ENCODE assay signal across 20 mouse cellular contexts in the genomic region with DNA sequence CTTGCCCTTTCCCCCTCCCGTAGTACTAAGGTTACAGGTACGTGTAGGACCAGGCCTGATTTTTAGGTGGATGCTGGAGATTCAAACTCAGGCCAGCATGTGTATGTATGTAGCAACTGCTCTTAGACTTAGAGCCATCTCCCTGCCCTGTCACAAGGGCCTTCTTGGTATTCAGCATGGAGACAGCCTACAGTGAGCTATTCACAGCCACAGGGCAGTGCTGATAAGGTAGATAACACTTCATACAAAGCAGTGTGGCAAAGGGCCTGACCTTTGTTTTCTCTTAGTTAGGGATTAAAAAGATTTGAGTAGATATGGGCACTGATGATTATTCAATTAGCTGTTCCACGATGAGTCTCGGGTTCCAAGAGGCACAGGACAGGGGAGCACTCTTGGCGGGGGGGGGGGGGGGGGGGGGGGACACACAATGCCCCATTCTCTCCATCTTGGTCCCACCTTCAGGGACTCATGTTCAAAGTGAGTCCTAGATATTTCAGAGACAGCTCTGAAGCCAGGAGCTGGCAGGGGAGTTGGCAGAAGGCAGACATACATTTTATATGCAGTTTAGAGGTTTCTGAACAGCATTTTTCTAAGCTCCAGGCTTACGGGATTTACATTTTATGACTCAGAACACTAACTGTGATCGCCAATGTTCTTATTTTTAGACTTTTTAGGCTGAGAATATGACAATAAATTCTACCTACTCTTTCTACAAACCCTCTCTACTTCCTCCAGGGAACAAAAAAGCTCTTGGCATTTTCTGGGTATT. TPM values are rescaled to one million over a fixed set of nuclear protein-coding genes. Genes with fewer than 3 reads are reported as not detected.
DNase-seq lines count a peak whose midpoint lies in the region; ATAC-seq and TF ChIP-seq lines count a peak whose summit lies in the region.
"Had no signal": no experiment of that assay in that cellular context is flagged by ENCODE, and none has a peak within 500 bp of the region (broad histone marks: within the 10 kb centered on the region; RNA-seq: fewer than 3 reads in every experiment).

No protein-coding gene starts in this region.

- no peaks in the 10 kb centered on the region for H3K27me3 ChIP-seq in heart, embryonic 10.5 days (ENCODE audit: insufficient read depth, poor library complexity, severe bottlenecking)
- H3K27me3 ChIP-seq in liver, embryonic 12.5 days (replicated peaks) = no peaks in the 10 kb centered on the region
- H3K27me3 ChIP-seq: embryonic facial prominence, embryonic 12.5 days; heart, embryonic 13.5 days; hindbrain, embryonic 13.5 days had no signal

- WGBS in heart, embryonic 10.5 days = 56% methylated on average over 6 of the region's 7 CpGs
- WGBS in liver, embryonic 12.5 days (ENCODE audit: insufficient replicate concordance) = 63% methylated on average over 7 of the region's 7 CpGs

- intact Hi-C loops in left cerebral cortex, postnatal 14 days (cut with DNase I) = loop anchor here (2.0 kb wide), 1 partner anchor 85 kb away; no protein-coding TSS in a partner anchor

- TF ChIP-seq CTCF in cortical plate, adult 2 months (IDR thresholded peaks at IDR 0.05; ENCODE audit: extremely low read depth, insufficient read depth, low read length) = no peak

- H3K27ac ChIP-seq in heart, embryonic 10.5 days = 0 out of 2 replicates have a peak overlapping the region, but pooled peaks have one; percentile 19
- H3K27ac ChIP-seq in cortical plate, adult 2 months (ENCODE audit: insufficient read depth, low read length) = 0 out of 2 replicates have a peak overlapping the region, but pooled peaks have one; percentile 40
- H3K27ac ChIP-seq in liver, embryonic 12.5 days = no peak overlapping the region
- H3K27ac ChIP-seq: embryonic facial prominence, embryonic 12.5 days; gastrocnemius, adult 2 months; heart, embryonic 13.5 days; hindbrain, embryonic 13.5 days had no signal

- no peak overlapping the region for H3K4me2 ChIP-seq in liver, embryonic 12.5 days
- H3K4me2 ChIP-seq: embryonic facial prominence, embryonic 12.5 days; heart, embryonic 13.5 days; hindbrain, embryonic 13.5 days had no signal

- H3K4me3 ChIP-seq in heart, embryonic 10.5 days = no peak overlapping the region
- no peak overlapping the region for H3K4me3 ChIP-seq in cortical plate, adult 2 months (ENCODE audit: insufficient read depth, low read length)
- no peak overlapping the region for H3K4me3 ChIP-seq in liver, embryonic 12.5 days
- H3K4me3 ChIP-seq: embryonic facial prominence, embryonic 12.5 days; erythroblast, embryonic 14.5 days; gastrocnemius, adult 2 months; heart, embryonic 13.5 days; hindbrain, embryonic 13.5 days had no signal

- no peak for DNase-seq in heart, embryonic 10.5 days (ENCODE audit: low spot score)
- no peak for DNase-seq in heart, adult 11 months
- DNase-seq in left cerebral cortex, postnatal 14 days (ENCODE audit: low spot score in 2 of 2) = peak; percentile 40 to 73
- DNase-seq in left cerebral cortex, adult 18-20 months (ENCODE audit: low spot score in 2 of 2) = no peak
- DNase-seq in yolk sac, embryonic 10.5 days (ENCODE audit: low spot score) = peak; percentile 25
- DNase-seq: cerebellum, adult 9-10 months; gastrocnemius, adult 2 months; liver; liver, postnatal 0 days; lung, postnatal 10 days; midbrain, embryonic 14.5 days; thymus, postnatal 25 days had no signal

- H3K36me3 ChIP-seq in heart, embryonic 10.5 days = no peaks in the 10 kb centered on the region
- no peaks in the 10 kb centered on the region for H3K36me3 ChIP-seq in liver, embryonic 12.5 days
- H3K36me3 ChIP-seq: embryonic facial prominence, embryonic 12.5 days; heart, embryonic 13.5 days; hindbrain, embryonic 13.5 days had no signal

- H3K4me1 ChIP-seq in heart, embryonic 10.5 days = peaks cover 25% of the 10 kb centered on the region; the same call in 1 of the 2 replicates
- peaks cover 23% of the 10 kb centered on the region for H3K4me1 ChIP-seq in cortical plate, adult 2 months (ENCODE audit: control insufficient read depth, insufficient read depth, low read length)
- H3K4me1 ChIP-seq in liver, embryonic 12.5 days = no peaks in the 10 kb centered on the region; the same call in 1 of the 2 replicates

- no peak overlapping the region for H3K9ac ChIP-seq in liver, embryonic 12.5 days
- H3K9ac ChIP-seq: embryonic facial prominence, embryonic 12.5 days; heart, embryonic 13.5 days; hindbrain, embryonic 13.5 days; liver, postnatal 0 days had no signal

- ATAC-seq in liver, embryonic 12.5 days = no peak
- ATAC-seq: forebrain, embryonic 14.5 days; inflammation-experienced regulatory T-cells, adult 6 months; liver, postnatal 0 days had no signal

- no peaks in the 10 kb centered on the region for H3K9me3 ChIP-seq in heart, embryonic 10.5 days
- H3K9me3 ChIP-seq in liver, embryonic 12.5 days (replicated peaks) = no peaks in the 10 kb centered on the region
- H3K9me3 ChIP-seq: embryonic facial prominence, embryonic 12.5 days; heart, embryonic 13.5 days; hindbrain, embryonic 13.5 days had no signal

- no peak for TF ChIP-seq POLR2A in cortical plate, adult 2 months (IDR thresholded peaks at IDR 0.05; ENCODE audit: extremely low read depth, insufficient read depth, low read length)

RNA-seq across cellular contexts. Expression of a gene that starts 56.4 kb away (rescaled TPM):
- polyA plus RNA-seq in heart, embryonic 10.5 days (2016; fragmentation: Nextera tagmentation; extraction: Ambion mirVana) = 8.0 and 13.4 TPM in 2 replicates
- 10 to 100 TPM; 29.3 to 37.6 TPM for total RNA-seq in left cerebral cortex, postnatal 14 days (2021)
- 10 to 100 TPM; 42.6 to 44.3 TPM for total RNA-seq in left cerebral cortex, adult 18-20 months (2021)
- polyA plus RNA-seq in cortical plate, adult 2 months (2012; rRNA removed) = 26.1 and 32.2 TPM in 2 replicates
- 1.4 and 2.6 TPM in 2 replicates for polyA plus RNA-seq in liver, embryonic 12.5 days (2016; fragmentation: Nextera tagmentation; extraction: Ambion mirVana)
- polyA plus RNA-seq: erythroblast, embryonic 14.5 days had no signal

Comparison
In these comparisons a context has a peak if more than half of its experiments do, and no peak if none do; other contexts are left out.
1. DNase-seq: peak in left cerebral cortex, postnatal 14 days (2 of 2) and yolk sac, embryonic 10.5 days (single experiment); none in heart, embryonic 10.5 days (single experiment), heart, adult 11 months (single experiment) and left cerebral cortex, adult 18-20 months (0 of 2).